ENCODE assay signal across 16 mouse cellular contexts in the genomic region with DNA sequence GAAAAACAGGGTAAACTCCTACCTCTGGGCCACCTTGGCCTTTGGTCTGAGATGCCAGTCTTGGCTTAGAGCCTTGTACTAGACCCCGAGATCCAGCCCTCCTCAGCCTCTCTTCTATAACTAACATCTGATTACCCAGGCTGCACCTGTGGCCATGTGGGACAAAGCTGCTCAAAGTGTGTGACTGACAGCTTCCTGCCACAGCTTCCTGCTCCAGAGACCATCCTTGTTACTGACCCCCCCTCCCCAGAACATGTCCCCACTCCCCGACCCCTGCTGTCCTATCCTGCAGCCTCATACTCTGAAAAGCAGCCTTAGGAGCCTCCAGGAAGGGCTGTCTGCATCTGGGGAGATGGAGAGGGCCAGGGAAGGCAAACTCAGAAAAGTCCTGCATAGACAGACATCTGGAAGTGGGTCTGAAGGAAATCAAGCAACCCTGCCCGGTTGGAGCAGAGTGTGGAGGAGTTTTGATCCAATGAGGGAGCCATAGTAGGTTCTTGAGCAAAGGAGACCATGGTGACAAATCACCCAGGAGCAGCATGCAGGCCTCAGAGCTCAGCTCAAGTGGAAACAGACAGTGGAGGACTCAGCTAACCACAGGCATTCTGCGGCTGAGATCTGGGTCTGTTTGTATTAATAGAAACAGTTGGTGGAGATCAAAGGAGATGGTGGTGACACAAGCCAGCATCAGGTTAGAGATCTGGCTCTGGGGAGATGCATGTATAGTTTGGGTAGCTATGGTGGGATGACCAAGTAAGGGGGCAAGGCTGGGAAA. TPM values are rescaled to one million over a fixed set of nuclear protein-coding genes. Genes with fewer than 3 reads are reported as not detected.
A peak's percentile ranks its signal among the peaks of the same experiment; 100 is the strongest.
DNase-seq lines count a peak whose midpoint lies in the region; ATAC-seq and TF ChIP-seq lines count a peak whose summit lies in the region.
"Had no signal": no experiment of that assay in that cellular context is flagged by ENCODE, and none has a peak within 500 bp of the region (broad histone marks: within the 10 kb centered on the region; RNA-seq: fewer than 3 reads in every experiment).

No protein-coding gene starts in this region.

- no peak for TF ChIP-seq EP300 in lung, postnatal 0 days (IDR thresholded peaks at IDR 0.05)

- H3K36me3 ChIP-seq in lung, postnatal 0 days (ENCODE audit: insufficient read depth, low read length), result no peaks in the 10 kb centered on the region
- H3K36me3 ChIP-seq in thymus, adult 2 months (ENCODE audit: control insufficient read depth, insufficient read depth, low read length), result peaks cover 19% of the 10 kb centered on the region
- no peaks in the 10 kb centered on the region for H3K36me3 ChIP-seq in hindbrain, embryonic 13.5 days
- H3K36me3 ChIP-seq: embryonic facial prominence, embryonic 12.5 days; hindbrain, embryonic 12.5 days; stomach, embryonic 15.5 days had no signal

- no peak for TF ChIP-seq POLR2A in thymus, adult 2 months (IDR thresholded peaks at IDR 0.05; ENCODE audit: control insufficient read depth, extremely low read depth, insufficient read depth, low read length, poor library complexity)

- no peak overlapping the region for H3K9ac ChIP-seq in lung, postnatal 0 days (replicated peaks; ENCODE audit: low read depth)
- no peak overlapping the region for H3K9ac ChIP-seq in hindbrain, embryonic 13.5 days
- H3K9ac ChIP-seq: embryonic facial prominence, embryonic 12.5 days; hindbrain, embryonic 12.5 days; stomach, embryonic 15.5 days had no signal

- DNase-seq in lung, postnatal 25 days (ENCODE audit: low spot score), result peak; percentile 8
- no peak for DNase-seq in lung, postnatal 0 days (ENCODE audit: low spot score)
- peak; percentile 7 for DNase-seq in forelimb bud, embryonic 11.5 days (ENCODE audit: low read depth, low spot score)
- DNase-seq in thymus, adult 2 months, result peak; percentile 71
- DNase-seq in urinary bladder, postnatal 4 days (ENCODE audit: low spot score in 2 of 2), result no peak
- DNase-seq: cerebellum, adult 11 months; heart, adult 18-20 months; lung, postnatal 10 days had no signal

- no peaks in the 10 kb centered on the region for H3K27me3 ChIP-seq in lung, postnatal 0 days (replicated peaks; ENCODE audit: insufficient read depth, low read length)
- no peaks in the 10 kb centered on the region for H3K27me3 ChIP-seq in thymus, adult 2 months (ENCODE audit: control insufficient read depth, insufficient read depth, low read length)
- peaks cover 13% of the 10 kb centered on the region for H3K27me3 ChIP-seq in hindbrain, embryonic 13.5 days

- no peak overlapping the region for H3K4me2 ChIP-seq in lung, postnatal 0 days (replicated peaks; ENCODE audit: low read depth, low read length)
- no peak overlapping the region for H3K4me2 ChIP-seq in hindbrain, embryonic 13.5 days
- H3K4me2 ChIP-seq: embryonic facial prominence, embryonic 12.5 days; hindbrain, embryonic 12.5 days; stomach, embryonic 15.5 days had no signal

- WGBS in lung, postnatal 0 days, result 35% methylated on average over 4 of the region's 4 CpGs
- 1% methylated on average over 4 of the region's 4 CpGs for WGBS in thymus, adult 2 months
- WGBS in hindbrain, embryonic 13.5 days, result 69% methylated on average over 4 of the region's 4 CpGs

- no peak for TF ChIP-seq CTCF in lung, postnatal 0 days (IDR thresholded peaks at IDR 0.05)
- no peak for TF ChIP-seq CTCF in thymus, adult 2 months (IDR thresholded peaks at IDR 0.05; ENCODE audit: borderline replicate concordance, control insufficient read depth, extremely low read depth, insufficient read depth, low read length, poor library complexity)

- H3K4me1 ChIP-seq in lung, postnatal 0 days (ENCODE audit: insufficient read depth, low read depth, low read length), result no peaks in the 10 kb centered on the region
- H3K4me1 ChIP-seq in thymus, adult 2 months (replicated peaks; ENCODE audit: control insufficient read depth, insufficient read depth, low read length), result peaks cover 52% of the 10 kb centered on the region
- no peaks in the 10 kb centered on the region for H3K4me1 ChIP-seq in hindbrain, embryonic 13.5 days (replicated peaks)

- no peak overlapping the region for H3K27ac ChIP-seq in lung, postnatal 0 days (ENCODE audit: low read length)
- peak overlapping the region; percentile 96 for H3K27ac ChIP-seq in thymus, adult 2 months (ENCODE audit: control insufficient read depth, insufficient read depth, low read length)
- H3K27ac ChIP-seq in hindbrain, embryonic 13.5 days, result no peak overlapping the region
- H3K27ac ChIP-seq: embryonic facial prominence, embryonic 12.5 days; hindbrain, embryonic 12.5 days; kidney, postnatal 0 days; stomach, embryonic 15.5 days had no signal

- H3K9me3 ChIP-seq in lung, postnatal 0 days (ENCODE audit: low read length), result no peaks in the 10 kb centered on the region
- H3K9me3 ChIP-seq in hindbrain, embryonic 13.5 days, result no peaks in the 10 kb centered on the region
- H3K9me3 ChIP-seq: embryonic facial prominence, embryonic 12.5 days; hindbrain, embryonic 12.5 days; stomach, embryonic 15.5 days had no signal

- no peak overlapping the region for H3K4me3 ChIP-seq in lung, postnatal 0 days (ENCODE audit: low read depth, low read length)
- H3K4me3 ChIP-seq in thymus, adult 2 months (ENCODE audit: control insufficient read depth, insufficient read depth, low read length), result peak overlapping the region; percentile 23
- no peak overlapping the region for H3K4me3 ChIP-seq in hindbrain, embryonic 13.5 days
- H3K4me3 ChIP-seq: embryonic facial prominence, embryonic 12.5 days; hindbrain, embryonic 12.5 days; stomach, embryonic 15.5 days had no signal

- ATAC-seq in lung, postnatal 0 days, result no peak
- ATAC-seq in CD4-positive, CD25-positive, alpha-beta regulatory T cell, adult 4 months, result peak; percentile 76
- ATAC-seq in frontal cortex, adult (ENCODE audit: low TSS enrichment), result no peak
- no peak for ATAC-seq in hindbrain, embryonic 13.5 days (ENCODE audit: low FRiP score)
- ATAC-seq: forebrain, embryonic 16.5 days had no signal

RNA-seq across cellular contexts. Expression of gene Zap70, which starts 5.0 kb away (rescaled TPM):
- 4.3 and 5.2 TPM in 2 replicates for polyA plus RNA-seq in lung, postnatal 0 days (2015; fragmentation: Nextera tagmentation; extraction: Ambion mirVana)
- 100 to 1,000 TPM; 178 to 289 TPM for polyA plus RNA-seq in CD4-positive, CD25-positive, alpha-beta regulatory T cell, adult 4 months (2017; shearing (Covaris generic))
- polyA plus RNA-seq in thymus, adult 2 months (2012; rRNA removed), result 270 and 289 TPM in 2 replicates
- 0.43 and 1.2 TPM in 2 replicates for polyA plus RNA-seq in hindbrain, embryonic 13.5 days (2015; fragmentation: Nextera tagmentation; extraction: Ambion mirVana)

RNA-seq across cellular contexts. Expression of gene Actr1b, which starts 52.4 kb away (rescaled TPM):
- polyA plus RNA-seq in lung, postnatal 0 days (2015; fragmentation: Nextera tagmentation; extraction: Ambion mirVana), result 68.2 and 75.8 TPM in 2 replicates
- polyA plus RNA-seq in CD4-positive, CD25-positive, alpha-beta regulatory T cell, adult 4 months (2017; shearing (Covaris generic)), result 10 to 100 TPM; 39.0 to 63.5 TPM
- polyA plus RNA-seq in thymus, adult 2 months (2012; rRNA removed), result 182 and 213 TPM in 2 replicates
- 101 and 107 TPM in 2 replicates for polyA plus RNA-seq in hindbrain, embryonic 13.5 days (2015; fragmentation: Nextera tagmentation; extraction: Ambion mirVana)

RNA-seq across cellular contexts. Expression of gene 4933424G06Rik, which starts 56.7 kb away (rescaled TPM):
- 0.11 TPM in 1 of 2 replicates, not detected in the other for polyA plus RNA-seq in lung, postnatal 0 days (2015; fragmentation: Nextera tagmentation; extraction: Ambion mirVana)
- not detected for polyA plus RNA-seq in CD4-positive, CD25-positive, alpha-beta regulatory T cell, adult 4 months (2017; shearing (Covaris generic))
- not detected in 2 replicates for polyA plus RNA-seq in thymus, adult 2 months (2012; rRNA removed)
- polyA plus RNA-seq in hindbrain, embryonic 13.5 days (2015; fragmentation: Nextera tagmentation; extraction: Ambion mirVana), result 0.43 and 0.57 TPM in 2 replicates
- polyA plus RNA-seq: embryonic facial prominence, embryonic 12.5 days; hindbrain, embryonic 12.5 days had no signal

Comparison
In these comparisons a context has a peak if more than half of its experiments do, and no peak if none do; other contexts are left out.
1. DNase-seq: peak in lung, postnatal 25 days (single experiment), forelimb bud, embryonic 11.5 days (single experiment) and thymus, adult 2 months (single experiment); none in lung, postnatal 0 days (single experiment) and urinary bladder, postnatal 4 days (0 of 2).
2. RNA of gene Zap70, which starts 5.0 kb away (polyA plus RNA-seq): 178 to 289 TPM in CD4-positive, CD25-positive, alpha-beta regulatory T cell, adult 4 months and 270 to 289 TPM in thymus, adult 2 months; 4.3 to 5.2 TPM in lung, postnatal 0 days and 0.43 to 1.2 TPM in hindbrain, embryonic 13.5 days; every median in the first group is over 10 times any median in the second.